Mouse (Mus musculus) retina, embryonic 14.5 days (tissue): ENCODE data around the gene Serpinc1.
"Not testable (repeated sequence)": the region's sequence is repeated elsewhere in the genome, so short reads cannot be mapped to it uniquely, and the experiment has no call there.

ENCODE experiments used
- DNase-seq: peaks from one replicate; pipeline ENCODE4 v3.0.0-alpha.2; 2015; ENCODE audit warnings: low spot score

The Serpinc1 gene

GRCm38 (mm10) chr1:161020051-161020450 lies 41.7 kb downstream of the Serpinc1 start:
- no peak for DNase-seq

GRCm38 (mm10) chr1:161025410-161026210 lies 47.2 kb downstream of the Serpinc1 start:
- no peak for DNase-seq

DNA sequence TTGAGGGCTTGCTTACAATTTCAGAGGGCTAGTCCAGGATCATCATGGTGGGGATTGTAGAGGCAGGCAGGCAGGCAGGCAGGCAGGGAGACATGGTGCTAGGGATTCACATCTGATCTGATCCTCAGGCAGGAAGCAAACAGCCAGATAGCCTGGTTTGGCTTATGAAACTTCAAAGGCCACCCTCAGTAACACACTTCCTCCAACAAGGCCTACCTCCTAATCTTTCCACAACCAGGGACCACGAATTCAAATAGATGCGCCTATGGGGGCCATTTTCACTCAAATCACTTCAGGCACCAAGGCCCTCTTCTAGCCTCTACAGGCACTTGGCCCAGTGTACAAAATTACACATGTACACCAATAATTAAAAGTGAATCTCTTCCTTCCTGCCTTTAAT lies 48.8 kb downstream of the Serpinc1 start:
- no peak for DNase-seq

DNA sequence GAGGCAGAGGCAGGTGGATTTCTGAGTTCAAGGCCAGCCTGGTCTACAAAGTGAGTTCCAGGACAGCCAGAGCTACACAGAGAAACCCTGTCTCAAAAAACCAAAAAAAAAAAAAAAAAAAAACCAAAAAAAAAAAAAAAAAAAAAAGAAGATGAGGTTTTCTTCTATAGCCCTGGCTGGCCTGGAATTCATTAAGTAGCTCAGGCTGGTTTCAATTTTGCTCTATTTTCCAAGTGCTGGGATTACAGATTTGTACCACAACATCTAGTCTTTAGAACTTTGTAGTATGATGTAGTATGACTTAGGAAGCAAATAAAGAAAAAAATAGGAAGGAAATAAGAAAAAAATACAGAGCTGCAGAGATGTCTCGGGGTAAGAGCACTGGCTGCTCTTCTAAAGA lies 50.0 kb downstream of the Serpinc1 start:
- not testable (repeated sequence) for DNase-seq

GRCm38 (mm10) chr1:161030058-161030457 lies 51.7 kb downstream of the Serpinc1 start:
- DNase-seq: no peak

- DNase-seq: no peak
Measured at GRCm38 (mm10) chr1:161031881-161032280, 53.5 kb downstream of the Serpinc1 start.

- DNase-seq: no peak
Measured at GRCm38 (mm10) chr1:161032345-161032744, 54.0 kb downstream of the Serpinc1 start.

DNA sequence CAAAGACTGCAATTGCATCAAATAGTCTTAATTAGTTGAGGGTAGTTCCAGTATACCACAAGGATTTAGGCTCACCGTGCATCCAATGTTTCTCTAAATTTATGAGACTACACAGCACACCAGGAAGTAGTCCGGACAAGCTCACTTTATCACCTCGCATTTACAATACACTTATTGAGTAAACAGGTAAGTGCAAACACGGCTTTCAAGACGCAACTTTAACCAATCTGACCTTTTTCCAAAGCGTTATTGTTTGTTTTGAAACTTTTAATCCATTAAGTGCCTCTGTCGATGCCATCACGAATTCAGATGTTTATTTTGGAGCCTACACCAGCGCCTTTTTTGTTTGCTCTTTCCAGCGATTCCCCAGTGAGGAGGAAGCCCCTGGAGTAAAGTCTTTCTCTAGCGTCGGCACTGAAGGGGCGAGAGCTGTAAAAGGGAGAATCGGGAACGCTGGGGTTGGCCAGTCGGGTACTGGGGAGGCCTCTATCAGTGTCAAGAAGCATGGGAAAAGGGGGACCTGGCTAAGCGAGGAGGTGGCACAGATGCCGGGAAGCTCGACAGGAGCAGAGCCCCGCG lies 55.6 kb downstream of the Serpinc1 start:
- peak; percentile 11 for DNase-seq

DNA sequence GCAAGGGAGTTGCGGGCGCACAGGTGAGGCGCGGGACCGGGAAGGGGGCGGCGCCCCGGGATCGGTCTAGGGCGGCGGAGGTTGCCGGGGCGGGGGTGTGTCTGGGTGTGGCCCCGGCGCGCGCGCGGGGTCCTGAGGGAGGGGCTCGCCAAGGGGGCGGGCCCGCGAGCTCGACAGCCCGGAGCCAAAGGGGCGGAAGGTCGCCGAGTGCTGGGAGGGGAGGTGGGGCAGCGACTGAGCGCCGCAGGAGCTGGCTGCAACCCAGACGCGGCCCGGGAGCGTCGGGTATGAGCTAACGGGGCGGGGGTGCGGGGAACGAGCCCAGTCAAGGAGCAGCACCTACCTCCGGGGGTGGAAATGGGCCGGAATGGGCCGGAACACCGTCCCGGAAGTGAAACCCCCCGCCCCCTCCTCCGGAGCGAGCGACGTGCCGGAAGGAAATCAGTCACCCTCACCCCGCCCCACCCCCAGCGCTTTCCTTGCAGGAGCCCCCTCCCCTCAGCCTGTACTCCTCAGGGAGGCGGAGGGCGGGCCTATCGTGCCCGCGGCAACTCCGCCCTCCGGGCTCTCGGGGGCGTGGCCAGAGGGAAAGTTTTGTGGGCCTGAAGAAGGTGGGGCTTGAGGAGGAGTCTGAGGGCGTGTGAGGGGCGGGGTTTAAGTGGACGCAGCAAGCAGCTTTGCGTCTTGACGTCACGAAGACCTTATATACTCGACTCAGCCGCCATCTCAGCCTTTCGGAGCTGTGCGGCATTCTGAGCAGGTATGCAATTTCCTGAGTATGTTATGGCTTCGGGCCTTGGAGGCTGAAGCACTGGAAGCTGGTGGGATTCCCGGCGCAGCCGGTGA lies 56.3 kb downstream of the Serpinc1 start, which contains the start of gene Zbtb37:
TSS of gene Zbtb37 (minus strand) at position 415 of the 846 bp plus-strand sequence.
- peak; percentile 99 for DNase-seq

GRCm38 (mm10) chr1:161035281-161035785 lies 56.9 kb downstream of the Serpinc1 start:
- DNase-seq: no peak

DNA sequence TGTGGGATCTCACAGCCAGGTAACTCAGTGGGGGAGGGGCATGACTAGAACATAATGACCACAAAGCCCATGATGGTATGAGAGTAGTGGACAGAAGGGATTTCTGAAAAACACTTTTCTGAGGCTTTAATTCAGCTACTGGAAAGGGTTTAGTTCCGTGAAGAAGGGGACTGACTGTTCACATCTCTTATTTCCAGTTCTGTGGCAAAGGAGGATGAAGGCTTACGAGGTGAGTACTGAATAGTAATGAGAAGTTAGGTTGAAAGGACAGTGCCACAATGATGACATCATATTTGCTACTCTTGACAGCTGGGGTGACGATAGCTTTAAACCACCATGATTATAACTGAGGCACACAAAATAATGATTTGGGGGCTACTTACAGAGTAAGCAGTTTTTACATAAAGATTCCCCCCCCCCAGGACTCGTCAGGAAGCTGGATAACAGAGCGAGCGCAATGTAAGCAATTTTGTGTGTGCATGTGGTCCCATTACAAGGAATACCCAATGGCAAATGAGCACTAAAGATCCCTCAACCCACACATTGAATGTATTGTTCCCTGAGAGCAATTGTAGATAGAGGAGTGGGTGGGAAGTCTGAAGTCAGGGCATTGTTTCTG lies 57.5 kb downstream of the Serpinc1 start:
- no peak for DNase-seq

- DNase-seq: peak; percentile 22
Measured at GRCm38 (mm10) chr1:161036411-161036841, 58.0 kb downstream of the Serpinc1 start.

DNA sequence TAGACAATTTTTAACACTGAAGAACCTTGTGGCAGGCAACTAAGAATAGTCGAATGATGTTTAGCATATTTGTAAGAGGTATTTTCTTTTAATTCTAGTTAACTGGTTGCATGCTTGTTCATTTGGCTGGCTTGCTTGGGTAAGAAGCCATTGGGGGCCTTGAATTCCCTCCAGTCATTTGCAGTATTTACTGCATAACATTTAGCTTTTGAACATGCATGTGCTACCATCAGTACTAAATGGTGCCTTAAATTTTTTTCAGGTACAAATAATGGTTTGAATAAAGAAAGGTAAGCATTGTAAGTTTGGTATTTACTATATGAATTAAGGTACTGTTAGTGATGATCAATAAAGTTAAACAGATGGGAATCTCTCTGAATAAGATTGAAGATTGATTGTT lies 58.6 kb downstream of the Serpinc1 start:
- no peak for DNase-seq

GRCm38 (mm10) chr1:161037599-161037998 lies 59.2 kb downstream of the Serpinc1 start:
- no peak for DNase-seq

GRCm38 (mm10) chr1:161038004-161038403 lies 59.6 kb downstream of the Serpinc1 start:
- no peak for DNase-seq

GRCm38 (mm10) chr1:161038968-161039721 lies 60.8 kb downstream of the Serpinc1 start:
- DNase-seq: no peak

DNA sequence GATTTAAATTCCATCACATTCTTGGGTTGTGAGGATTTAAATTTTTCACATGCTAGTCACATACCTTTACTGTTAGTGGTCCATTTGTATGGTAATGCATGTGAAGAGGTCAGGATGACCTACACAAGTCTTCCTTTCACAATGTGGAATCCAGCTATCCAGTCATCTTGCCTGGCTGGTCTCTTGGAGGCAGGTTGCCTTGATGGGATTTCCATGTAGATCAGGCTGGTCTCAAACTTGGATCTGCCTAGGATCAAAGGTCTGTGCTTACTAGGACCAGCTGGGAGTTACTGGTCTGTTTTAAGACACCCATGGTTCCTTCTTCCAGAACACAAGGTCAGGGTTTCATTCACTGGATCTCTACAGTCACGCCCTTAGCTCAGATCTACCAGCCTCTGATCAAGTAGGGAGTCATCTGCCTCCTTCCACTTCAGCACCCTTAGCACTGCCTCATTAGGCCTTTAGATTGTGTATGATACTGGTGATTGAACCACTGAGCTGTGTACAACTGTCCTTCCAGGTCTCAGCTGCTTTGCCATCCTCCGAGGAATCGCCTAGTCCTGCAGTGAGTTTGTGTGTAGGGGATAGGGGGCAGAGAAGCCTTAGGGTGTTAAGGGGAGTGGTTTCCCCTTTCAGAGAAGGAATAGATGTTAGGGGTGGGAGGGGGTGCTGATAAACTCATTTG lies 61.5 kb downstream of the Serpinc1 start:
- peak; percentile 41 for DNase-seq

DNA sequence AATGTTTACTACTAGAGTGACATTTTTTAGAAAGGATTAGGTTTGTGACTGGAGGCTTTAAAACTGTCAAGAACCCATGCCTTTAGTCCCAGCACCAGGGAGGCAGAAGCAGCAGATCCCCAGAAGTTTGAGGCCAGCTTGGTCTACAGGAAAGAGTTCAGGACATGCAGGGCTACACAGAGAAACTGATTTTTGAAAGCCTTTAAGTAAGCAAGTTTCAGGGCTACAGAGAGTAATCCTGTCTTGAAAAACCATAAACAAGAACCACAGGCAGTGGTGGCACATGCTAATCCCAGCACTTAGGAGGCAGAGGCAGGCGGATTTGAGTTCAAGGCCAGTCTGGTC lies 62.0 kb downstream of the Serpinc1 start:
- peak; percentile 5 for DNase-seq

- peak; percentile 13 for DNase-seq
Measured at GRCm38 (mm10) chr1:161040855-161041254, 62.5 kb downstream of the Serpinc1 start.

DNA sequence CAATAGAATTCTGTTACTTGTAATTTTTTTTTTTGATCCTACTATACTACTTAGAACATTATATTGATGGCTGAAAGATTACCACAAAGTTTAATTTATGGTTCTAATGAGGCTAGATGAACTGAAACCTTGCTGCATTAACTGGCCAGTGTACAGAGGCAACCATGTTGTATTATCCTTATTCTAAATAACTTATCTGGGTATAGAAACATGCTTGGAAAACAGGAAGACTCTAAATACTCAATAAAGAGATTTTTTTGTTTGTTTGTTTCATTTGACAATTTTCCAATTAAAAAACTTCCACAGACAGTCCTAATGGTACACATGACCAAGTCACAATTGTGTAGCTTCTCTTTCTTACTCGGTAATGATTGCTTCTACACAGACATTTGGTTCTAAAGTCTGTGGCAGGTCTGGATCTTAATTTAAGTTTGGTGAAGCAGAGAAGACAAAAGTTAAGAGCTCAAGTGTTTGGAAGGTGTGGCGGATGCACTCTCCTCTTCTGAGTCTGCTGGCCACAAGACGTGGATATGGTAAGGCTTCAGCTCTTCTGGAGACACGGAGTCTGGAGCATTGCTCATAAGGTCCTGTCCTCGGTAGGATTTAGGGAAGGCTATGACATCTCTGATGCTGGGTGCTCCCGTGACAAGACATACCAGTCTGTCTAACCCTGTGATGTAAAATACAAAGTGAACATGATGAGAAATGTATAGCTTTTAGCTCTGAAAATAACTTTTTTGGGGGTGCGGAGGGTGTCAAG lies 63.1 kb downstream of the Serpinc1 start:
- peak; percentile 6 for DNase-seq
